Mouse (Mus musculus): ENCODE results near the gene Capn3. TPM values are rescaled to one million over a fixed set of nuclear protein-coding genes. Genes with fewer than 3 reads are reported as not detected.

Gene Capn3
- polyA plus RNA-seq, 1 experiment: 1.3 TPM

- TF ChIP-seq POLR2A (IDR thresholded peaks at IDR 0.05; ENCODE audit: low read depth, low read length) (no peak), CTCF (IDR thresholded peaks at IDR 0.05; ENCODE audit: extremely low read depth, insufficient read length, insufficient replicate concordance, low read depth, low read length) (peak; percentile 62; the same call in 1 of the 2 replicates)
- Histone ChIP-seq H3K4me3 (ENCODE audit: low read depth, low read length) (no peak overlapping the region), H3K36me3 (ENCODE audit: control insufficient read depth, insufficient read depth, low read length) (no peaks in the 10 kb centered on the region), H3K27ac (ENCODE audit: insufficient read depth, low read depth, low read length) (no peak overlapping the region), H3K27me3 (ENCODE audit: control insufficient read depth, insufficient read depth, low read length) (no peaks in the 10 kb centered on the region), H3K4me1 (ENCODE audit: control insufficient read depth, insufficient read depth, insufficient read length, low read length) (peaks cover 11% of the 10 kb centered on the region)
- WGBS: 40% methylated on average over 3 of the region's 3 CpGs
These were observed 22.8 kb downstream of the Capn3 start for GRCm38 (mm10) chr2:120478600-120478999.

- no peak for TF ChIP-seq POLR2A (IDR thresholded peaks at IDR 0.05; ENCODE audit: low read depth, low read length)
- no peaks in the 10 kb centered on the region for H3K27me3 ChIP-seq (ENCODE audit: control insufficient read depth, insufficient read depth, low read length)
- H3K36me3 ChIP-seq (ENCODE audit: control insufficient read depth, insufficient read depth, low read length): no peaks in the 10 kb centered on the region
- 40% methylated on average over 8 of the region's 8 CpGs for WGBS
- H3K4me1 ChIP-seq (ENCODE audit: control insufficient read depth, insufficient read depth, insufficient read length, low read length): peaks cover 13% of the 10 kb centered on the region
- H3K4me3 ChIP-seq (ENCODE audit: low read depth, low read length): no peak overlapping the region
- H3K27ac ChIP-seq (ENCODE audit: insufficient read depth, low read depth, low read length): 0 out of 2 replicates have a peak overlapping the region, but pooled peaks have one; percentile 2
These were observed 26.1 kb downstream of the Capn3 start for GRCm38 (mm10) chr2:120481921-120482320.

- H3K4me3 ChIP-seq (ENCODE audit: low read depth, low read length): no peak overlapping the region
- no peaks in the 10 kb centered on the region for H3K36me3 ChIP-seq (ENCODE audit: control insufficient read depth, insufficient read depth, low read length)
- H3K4me1 ChIP-seq (ENCODE audit: control insufficient read depth, insufficient read depth, insufficient read length, low read length): peaks cover 13% of the 10 kb centered on the region
- TF ChIP-seq POLR2A (IDR thresholded peaks at IDR 0.05; ENCODE audit: low read depth, low read length) (no peak), CTCF (IDR thresholded peaks at IDR 0.05; ENCODE audit: extremely low read depth, insufficient read length, insufficient replicate concordance, low read depth, low read length) (no peak)
- 9% methylated on average over 8 of the region's 8 CpGs for WGBS
- H3K27me3 ChIP-seq (ENCODE audit: control insufficient read depth, insufficient read depth, low read length): no peaks in the 10 kb centered on the region
- H3K27ac ChIP-seq (ENCODE audit: insufficient read depth, low read depth, low read length): peak overlapping the region; percentile 83
These were observed 26.9 kb downstream of the Capn3 start for GRCm38 (mm10) chr2:120482506-120483389.

- no peaks in the 10 kb centered on the region for H3K27me3 ChIP-seq (ENCODE audit: control insufficient read depth, insufficient read depth, low read length)
- H3K4me3 ChIP-seq (ENCODE audit: low read depth, low read length): no peak overlapping the region
- 90% methylated on average over 3 of the region's 3 CpGs for WGBS
- no peak for TF ChIP-seq CTCF (IDR thresholded peaks at IDR 0.05; ENCODE audit: extremely low read depth, insufficient read length, insufficient replicate concordance, low read depth, low read length)
- TF ChIP-seq POLR2A (IDR thresholded peaks at IDR 0.05; ENCODE audit: low read depth, low read length): no peak
- H3K36me3 ChIP-seq (ENCODE audit: control insufficient read depth, insufficient read depth, low read length): no peaks in the 10 kb centered on the region
- peaks cover 13% of the 10 kb centered on the region for H3K4me1 ChIP-seq (ENCODE audit: control insufficient read depth, insufficient read depth, insufficient read length, low read length)
- no peak overlapping the region for H3K27ac ChIP-seq (ENCODE audit: insufficient read depth, low read depth, low read length)
These were observed 28.4 kb downstream of the Capn3 start for GRCm38 (mm10) chr2:120484241-120484640.

GRCm38 (mm10) chr2:120493254-120493653 lies 37.4 kb downstream of the Capn3 start:
- 57% methylated on average over 4 of the region's 4 CpGs for WGBS
- Histone ChIP-seq H3K4me3 (ENCODE audit: low read depth, low read length) (no peak overlapping the region), H3K27ac (ENCODE audit: insufficient read depth, low read depth, low read length) (no peak overlapping the region), H3K27me3 (ENCODE audit: control insufficient read depth, insufficient read depth, low read length) (no peaks in the 10 kb centered on the region), H3K36me3 (ENCODE audit: control insufficient read depth, insufficient read depth, low read length) (no peaks in the 10 kb centered on the region), H3K4me1 (ENCODE audit: control insufficient read depth, insufficient read depth, insufficient read length, low read length) (no peaks in the 10 kb centered on the region)
- no peak for TF ChIP-seq POLR2A (IDR thresholded peaks at IDR 0.05; ENCODE audit: low read depth, low read length)

GRCm38 (mm10) chr2:120496511-120496910 lies 40.7 kb downstream of the Capn3 start:
- TF ChIP-seq POLR2A (IDR thresholded peaks at IDR 0.05; ENCODE audit: low read depth, low read length) (no peak), CTCF (IDR thresholded peaks at IDR 0.05; ENCODE audit: extremely low read depth, insufficient read length, insufficient replicate concordance, low read depth, low read length) (no peak)
- WGBS: 47% methylated on average over 3 of the region's 3 CpGs

GRCm38 (mm10) chr2:120499971-120500471 lies 44.2 kb downstream of the Capn3 start:
- TF ChIP-seq CTCF (IDR thresholded peaks at IDR 0.05; ENCODE audit: extremely low read depth, insufficient read length, insufficient replicate concordance, low read depth, low read length) (no peak), POLR2A (IDR thresholded peaks at IDR 0.05; ENCODE audit: low read depth, low read length) (no peak)
- Histone ChIP-seq H3K4me1 (ENCODE audit: control insufficient read depth, insufficient read depth, insufficient read length, low read length) (no peaks in the 10 kb centered on the region), H3K36me3 (ENCODE audit: control insufficient read depth, insufficient read depth, low read length) (no peaks in the 10 kb centered on the region), H3K4me3 (ENCODE audit: low read depth, low read length) (no peak overlapping the region), H3K27ac (ENCODE audit: insufficient read depth, low read depth, low read length) (peak overlapping the region; percentile 15; the same call in 1 of the 2 replicates), H3K27me3 (ENCODE audit: control insufficient read depth, insufficient read depth, low read length) (no peaks in the 10 kb centered on the region)
- 41% methylated on average over 6 of the region's 6 CpGs for WGBS

More at GRCm38 (mm10) chr2:120496511-120496910, 40.7 kb downstream of the Capn3 start:
- Histone ChIP-seq H3K36me3 (ENCODE audit: control insufficient read depth, insufficient read depth, low read length) (no peaks in the 10 kb centered on the region), H3K27ac (ENCODE audit: insufficient read depth, low read depth, low read length) (no peak overlapping the region), H3K4me3 (ENCODE audit: low read depth, low read length) (no peak overlapping the region), H3K4me1 (ENCODE audit: control insufficient read depth, insufficient read depth, insufficient read length, low read length) (no peaks in the 10 kb centered on the region), H3K27me3 (ENCODE audit: control insufficient read depth, insufficient read depth, low read length) (no peaks in the 10 kb centered on the region)

Data from small intestine, adult 2 months (tissue).